Mouse (Mus musculus) cortical plate, adult 2 months (tissue): ENCODE data around the gene Myl12a. TPM values are rescaled to one million over a fixed set of nuclear protein-coding genes. Genes with fewer than 3 reads are reported as not detected.

Experiments used
- H3K27ac ChIP-seq: fragments of 200-500 bp; 2 replicates; pipeline ENCODE4 v1.5.1; 2012; ENCODE audit warnings: low read length, control low read depth, inconsistent platforms; ENCODE audit not compliant: insufficient read depth
- H3K4me1 ChIP-seq: fragments of 200-500 bp; 2 replicates; pipeline ENCODE4 v1.6.1; 2011; ENCODE audit warnings: low read length; ENCODE audit not compliant: control insufficient read depth, insufficient read depth
- H3K4me3 ChIP-seq: fragments of 200-500 bp; 2 replicates; pipeline ENCODE4 v1.5.1; 2011; ENCODE audit warnings: mild to moderate bottlenecking, low read length, control low read depth; ENCODE audit not compliant: insufficient read depth
- CTCF ChIP-seq: fragments of 200-500 bp; IDR thresholded peaks from 2 replicates; pipeline ENCODE4 v1.5.1; 2011; ENCODE audit warnings: mild to moderate bottlenecking, control low read depth, low read length; ENCODE audit not compliant: insufficient read depth; ENCODE audit errors: extremely low read depth
- POLR2A ChIP-seq: fragments of 200-500 bp; IDR thresholded peaks from 2 replicates; pipeline ENCODE4 v1.6.1; 2011; ENCODE audit warnings: mild to moderate bottlenecking, low read length, control low read depth; ENCODE audit not compliant: insufficient read depth; ENCODE audit errors: extremely low read depth
- polyA plus RNA-seq: library from polyadenylated mRNA; depleted of rRNA; stranded (reverse); fragments of >200 nt; gene quantifications from 2 replicates; pipeline ENCODE4 v1.2.3, GENCODE M21; 2012

The Myl12a gene
- polyA plus RNA-seq, 1 experiment: 47.1 TPM

DNA sequence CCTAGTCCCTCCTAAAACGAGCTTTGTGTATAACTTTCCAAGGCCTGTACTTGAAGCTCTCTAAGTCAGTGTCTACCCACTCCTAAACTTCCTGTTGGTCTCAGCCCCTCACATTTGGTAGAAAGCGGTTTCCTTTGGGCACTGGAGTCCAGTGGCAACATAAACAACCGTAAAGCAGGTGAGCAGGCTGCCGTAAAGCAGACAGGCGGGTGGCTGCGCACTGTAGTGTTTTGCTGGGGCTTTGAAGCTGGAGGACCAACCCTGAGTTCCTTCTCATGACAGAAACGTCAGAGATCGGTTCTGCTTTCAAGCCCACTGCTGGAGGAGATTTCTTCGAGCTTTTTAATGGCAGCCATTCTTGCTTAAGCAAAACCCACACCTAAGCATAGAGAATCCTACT is 10.0 kb downstream of the Myl12a start:
- TF ChIP-seq CTCF (no peak), POLR2A (no peak)
- Histone ChIP-seq H3K4me3 (no peak overlapping the region), H3K27ac (peak overlapping the region; percentile 48; the same call in 1 of the 2 replicates)

DNA sequence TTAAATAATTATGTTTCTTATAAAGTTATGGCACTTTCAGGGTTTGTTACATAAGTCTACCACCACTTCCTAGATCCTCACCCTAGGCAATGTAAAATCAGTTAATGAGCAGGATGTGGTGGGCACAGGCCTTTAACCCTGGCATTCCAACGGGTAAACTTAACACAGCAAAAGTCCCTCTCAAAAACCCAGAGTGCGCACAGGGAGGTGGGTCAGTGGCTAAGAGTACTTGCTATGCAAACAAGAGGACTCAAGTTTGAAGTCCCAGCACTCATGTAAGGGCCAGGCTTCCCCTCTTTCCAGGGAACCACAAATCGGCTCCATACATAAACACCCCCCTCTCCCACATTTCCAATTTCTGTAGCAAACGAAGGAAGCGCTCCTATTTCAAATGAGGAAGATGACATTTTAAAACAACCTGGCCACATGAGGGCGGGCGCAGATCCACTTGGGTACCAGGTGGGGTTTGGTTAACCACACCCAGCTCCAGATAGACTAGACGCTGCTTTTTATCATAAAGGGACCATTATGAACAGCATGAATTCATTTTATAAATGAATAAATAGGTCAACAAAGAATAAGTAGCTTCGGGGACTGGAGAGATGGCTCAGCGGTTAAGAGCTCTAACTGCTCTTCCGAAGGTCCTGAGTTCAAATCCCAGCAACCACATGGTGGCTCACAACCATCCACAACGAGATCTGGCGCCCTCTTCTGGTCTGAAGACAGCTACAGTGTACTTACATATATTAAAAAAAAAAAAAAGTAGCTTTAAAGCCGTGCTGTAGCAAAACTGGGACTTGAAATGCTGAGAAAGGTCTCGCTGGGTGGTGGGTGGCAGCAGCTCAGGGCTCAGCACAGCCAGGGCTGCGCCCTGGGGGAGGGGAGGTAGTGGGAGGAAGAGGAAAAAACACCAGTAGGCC is 10.7 kb downstream of the Myl12a start:
- Histone ChIP-seq H3K4me1 (peaks cover 5% of the 10 kb centered on the region; the same call in 1 of the 2 replicates), H3K4me3 (no peak overlapping the region), H3K27ac (no peak overlapping the region; the same call in 1 of the 2 replicates)
- TF ChIP-seq CTCF: no peak
- TF ChIP-seq POLR2A: no peak

More for the DNA sequence above, 10.0 kb downstream of the Myl12a start:
- H3K4me1 ChIP-seq: peaks cover 5% of the 10 kb centered on the region; the same call in 1 of the 2 replicates

DNA sequence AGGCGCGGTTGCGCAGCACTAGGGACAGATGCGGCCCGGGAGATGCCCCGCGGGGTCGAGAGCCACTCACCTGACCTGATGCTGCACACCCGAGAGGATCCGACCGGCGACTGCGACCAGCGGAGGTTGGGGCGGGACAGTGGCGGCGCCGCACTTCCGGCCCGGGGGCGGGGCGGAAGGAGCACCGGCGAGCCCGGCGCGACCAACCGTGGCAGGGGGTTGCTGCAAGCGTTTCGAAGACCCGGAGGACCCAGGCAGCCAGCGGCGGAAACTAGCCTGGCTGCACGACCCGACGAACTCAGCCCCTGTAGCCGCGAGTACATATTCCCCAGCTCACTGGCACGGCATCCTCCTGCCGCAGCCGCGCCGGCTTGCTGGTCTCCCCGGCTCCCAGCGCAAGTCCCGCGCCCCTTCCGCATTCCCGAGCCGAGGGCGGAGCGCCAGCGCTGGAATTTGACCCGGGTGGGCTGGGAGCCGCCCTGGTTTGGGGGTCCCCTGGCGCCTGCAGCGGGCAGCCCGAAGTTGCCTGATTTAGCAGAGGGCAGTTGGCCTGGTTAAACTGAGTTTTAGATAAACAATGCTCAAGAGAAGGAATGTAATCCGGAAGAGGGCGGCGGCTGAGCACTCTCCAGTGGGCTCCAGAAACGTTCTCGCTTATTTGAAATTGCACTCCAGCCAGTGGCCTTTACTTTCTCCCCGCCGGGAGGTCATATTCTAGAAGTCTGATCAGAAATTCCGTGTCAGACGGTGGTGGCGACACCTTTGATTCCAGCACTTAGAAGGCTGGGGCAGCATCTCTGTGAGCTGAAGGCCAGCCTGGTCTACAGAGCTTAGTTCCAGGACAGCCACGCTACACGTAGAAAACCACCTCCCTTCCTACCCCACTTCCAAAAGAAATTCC is 12.0 kb downstream of the Myl12a start:
- peaks cover 5% of the 10 kb centered on the region; the same call in 1 of the 2 replicates for H3K4me1 ChIP-seq
- H3K4me3 ChIP-seq: peak overlapping the region; percentile 71
- TF ChIP-seq CTCF (no peak), POLR2A (peak; percentile 69)

GRCm38 (mm10) chr17:70989991-70990390 is 12.7 kb downstream of the Myl12a start:
- no peak for TF ChIP-seq POLR2A
- peak overlapping the region; percentile 98 for H3K27ac ChIP-seq
- peaks cover 5% of the 10 kb centered on the region; the same call in 1 of the 2 replicates for H3K4me1 ChIP-seq
- peak overlapping the region; percentile 71 for H3K4me3 ChIP-seq

More for the DNA sequence above, 12.0 kb downstream of the Myl12a start:
- peak overlapping the region; percentile 98 for H3K27ac ChIP-seq

- TF ChIP-seq POLR2A (no peak), CTCF (no peak)
- peaks cover 5% of the 10 kb centered on the region; the same call in 1 of the 2 replicates for H3K4me1 ChIP-seq
- H3K4me3 ChIP-seq: peak overlapping the region; percentile 71
- H3K27ac ChIP-seq: peak overlapping the region; percentile 98
Observed at GRCm38 (mm10) chr17:70989430-70989829, 13.2 kb downstream of the Myl12a start.

DNA sequence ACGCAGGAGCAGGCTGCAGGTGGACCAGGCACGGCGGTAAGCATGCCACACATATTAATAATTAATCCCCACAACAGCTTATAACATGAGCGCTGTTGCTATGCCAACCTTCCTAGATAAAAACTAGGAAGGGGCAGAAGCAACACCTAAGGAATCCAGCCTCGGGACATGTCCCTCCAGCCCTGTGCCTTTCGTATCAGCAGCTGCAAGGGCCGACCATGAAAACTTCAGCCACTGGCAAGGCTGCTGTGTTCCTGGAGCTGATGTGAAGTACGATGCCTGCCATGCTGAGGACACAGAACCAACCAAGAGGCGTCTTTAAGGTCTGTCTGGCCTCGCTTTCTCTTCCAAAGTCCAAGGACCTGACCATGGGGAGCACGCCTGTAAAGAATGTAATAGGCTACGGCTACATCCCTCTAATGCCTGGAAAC is 14.3 kb downstream of the Myl12a start:
- H3K4me1 ChIP-seq: peaks cover 5% of the 10 kb centered on the region; the same call in 1 of the 2 replicates
- no peak overlapping the region; the same call in none of the 2 replicates for H3K4me3 ChIP-seq
- no peak overlapping the region for H3K27ac ChIP-seq
- TF ChIP-seq POLR2A: no peak
- TF ChIP-seq CTCF: no peak

- no peak for TF ChIP-seq CTCF
- no peak for TF ChIP-seq POLR2A
- Histone ChIP-seq H3K4me3 (no peak overlapping the region), H3K27ac (no peak overlapping the region), H3K4me1 (peaks cover 5% of the 10 kb centered on the region; the same call in 1 of the 2 replicates)
Observed at GRCm38 (mm10) chr17:70986831-70987660, 15.6 kb downstream of the Myl12a start.

GRCm38 (mm10) chr17:70986355-70986740 is 16.3 kb downstream of the Myl12a start:
- Histone ChIP-seq H3K4me1 (peaks cover 5% of the 10 kb centered on the region; the same call in 1 of the 2 replicates), H3K27ac (no peak overlapping the region), H3K4me3 (no peak overlapping the region)
- TF ChIP-seq CTCF (no peak), POLR2A (no peak)
